18 mouse cellular contexts compared by ENCODE assay signal in the genomic region with DNA sequence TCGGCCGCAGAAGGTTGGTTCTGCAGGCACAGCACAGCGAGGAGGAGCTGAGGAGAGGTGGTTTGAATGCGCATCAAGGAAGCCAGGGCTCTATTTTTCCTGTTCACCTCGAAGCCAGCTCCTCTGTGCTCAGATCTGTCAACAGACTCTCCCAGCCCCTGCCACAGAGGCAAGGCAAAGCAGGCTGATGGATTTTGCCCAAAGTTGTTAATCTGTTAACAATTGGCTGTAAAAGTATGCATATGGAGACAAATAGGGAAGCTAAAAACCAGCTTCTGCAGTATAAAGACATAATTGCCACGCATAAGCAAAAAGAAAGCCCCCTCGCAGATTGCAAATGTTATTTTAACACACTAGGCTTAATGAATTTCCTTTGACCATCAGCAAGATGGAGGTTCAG.
DNase-seq lines count a peak whose midpoint lies in the region; ATAC-seq and TF ChIP-seq lines count a peak whose summit lies in the region.
"Had no signal": no experiment of that assay in that cellular context is flagged by ENCODE, and none has a peak within 500 bp of the region (broad histone marks: within the 10 kb centered on the region; RNA-seq: fewer than 3 reads in every experiment).

No protein-coding gene starts in this region.

- ATAC-seq in forebrain, postnatal 0 days: peak; percentile 51; the same call in 1 of the 2 replicates
- no peak for ATAC-seq in forebrain, embryonic 13.5 days
- ATAC-seq: activated CD4-positive, CD25-positive, alpha-beta regulatory T cell, adult 4 months; CD4-positive, CD25-positive, alpha-beta regulatory T cell, adult 4 months; Patski had no signal

- no peaks in the 10 kb centered on the region for H3K27me3 ChIP-seq in forebrain, postnatal 0 days (ENCODE audit: insufficient read depth, low read length)
- no peaks in the 10 kb centered on the region for H3K27me3 ChIP-seq in forebrain, embryonic 13.5 days
- H3K27me3 ChIP-seq: CH12.LX, Patski had no signal

- no peaks in the 10 kb centered on the region for H3K9me3 ChIP-seq in forebrain, postnatal 0 days (ENCODE audit: low read length)
- no peaks in the 10 kb centered on the region for H3K9me3 ChIP-seq in forebrain, embryonic 13.5 days (replicated peaks)
- H3K9me3 ChIP-seq: G1E had no signal

- H3K36me3 ChIP-seq in forebrain, postnatal 0 days (ENCODE audit: insufficient read depth): no peaks in the 10 kb centered on the region
- H3K36me3 ChIP-seq in forebrain, embryonic 13.5 days (ENCODE audit: poor library complexity, severe bottlenecking): no peaks in the 10 kb centered on the region
- H3K36me3 ChIP-seq: G1E had no signal

- H3K4me3 ChIP-seq in forebrain, postnatal 0 days (ENCODE audit: low read depth, low read length): no peak overlapping the region
- H3K4me3 ChIP-seq in forebrain, embryonic 13.5 days: no peak overlapping the region
- H3K4me3 ChIP-seq in layer of hippocampus, adult 2 months: no peak overlapping the region

- H3K4me1 ChIP-seq in forebrain, postnatal 0 days (ENCODE audit: insufficient read depth): 0 out of 2 replicates have a peak, but pooled peaks cover 3% of the 10 kb centered on the region
- no peaks in the 10 kb centered on the region for H3K4me1 ChIP-seq in forebrain, embryonic 13.5 days

- H3K4me2 ChIP-seq in forebrain, postnatal 0 days (ENCODE audit: low read depth): no peak overlapping the region
- no peak overlapping the region for H3K4me2 ChIP-seq in forebrain, embryonic 13.5 days

- DNase-seq in forebrain, postnatal 0 days: peak; percentile 44
- DNase-seq in layer of hippocampus, adult 2 months (ENCODE audit: low spot score in 2 of 2): no peak
- DNase-seq in layer of hippocampus, adult 8-10 months (ENCODE audit: low spot score in 2 of 2): no peak
- DNase-seq in layer of hippocampus, postnatal 14 days (ENCODE audit: low spot score in 2 of 2): peak; percentile 39 to 68
- no peak for DNase-seq in layer of hippocampus, adult 9-11 months
- peak; percentile 28 for DNase-seq in brain, embryonic 18.5 days (ENCODE audit: low read depth, low spot score)
- DNase-seq in lung, postnatal 10 days: no peak
- DNase-seq: adrenal gland, postnatal 25 days; B cell, adult 2 months; cerebellum, adult 11 months; cerebellum, adult 11-12 months; cerebellum, adult 18-20 months had no signal

- no peak overlapping the region for H3K9ac ChIP-seq in forebrain, postnatal 0 days
- H3K9ac ChIP-seq in forebrain, embryonic 13.5 days: no peak overlapping the region

- H3K27ac ChIP-seq in forebrain, postnatal 0 days (ENCODE audit: low read depth, low read length): peak overlapping the region; percentile 45
- no peak overlapping the region for H3K27ac ChIP-seq in forebrain, embryonic 13.5 days
- peak overlapping the region; percentile 28 for H3K27ac ChIP-seq in layer of hippocampus, adult 2 months

- 57% methylated on average over 7 of the region's 7 CpGs for WGBS in forebrain, postnatal 0 days
- WGBS in forebrain, embryonic 13.5 days: 77% methylated on average over 7 of the region's 7 CpGs

- no peak for TF ChIP-seq CTCF in forebrain, postnatal 0 days (IDR thresholded peaks at IDR 0.05; ENCODE audit: low read depth)
- TF ChIP-seq CTCF in layer of hippocampus, adult 2 months (conservative IDR thresholded peaks at IDR 0.05): no peak

Comparison
In these comparisons a context has a peak if more than half of its experiments do, and no peak if none do; other contexts are left out.
1. DNase-seq: peak in forebrain, postnatal 0 days (single experiment), layer of hippocampus, postnatal 14 days (2 of 2) and brain, embryonic 18.5 days (single experiment); none in layer of hippocampus, adult 2 months (0 of 2), layer of hippocampus, adult 8-10 months (0 of 2), layer of hippocampus, adult 9-11 months (single experiment) and lung, postnatal 10 days (single experiment).